Mouse (Mus musculus) spleen, postnatal 14 days (tissue): ENCODE measurements around the gene Phf5a.
A peak's percentile ranks its signal among the peaks of the same experiment; 100 is the strongest.

Source experiments
- DNase-seq, 2 experiments: peaks; one replicate each; pipeline ENCODE4 v3.0.0; 2021 to 2022; ENCODE audit warnings: low spot score in 2 of 2

Phf5a gene

GRCm38 (mm10) chr15:81848301-81848700, 23.4 kb downstream of the Phf5a start:
- DNase-seq, result peak in 1 of 2 experiments; percentile 57

GRCm38 (mm10) chr15:81847861-81848260, 23.9 kb downstream of the Phf5a start:
- no peak for DNase-seq

GRCm38 (mm10) chr15:81847161-81847560, 24.6 kb downstream of the Phf5a start:
- DNase-seq, result no peak

- no peak for DNase-seq
These were observed 25.0 kb downstream of the Phf5a start for GRCm38 (mm10) chr15:81846755-81847154.

- DNase-seq, result no peak
These were observed 26.0 kb downstream of the Phf5a start for GRCm38 (mm10) chr15:81845724-81846123.

GRCm38 (mm10) chr15:81845033-81845625, 26.6 kb downstream of the Phf5a start:
- DNase-seq, result no peak

GRCm38 (mm10) chr15:81842275-81842674, 29.4 kb downstream of the Phf5a start:
- DNase-seq, result no peak

GRCm38 (mm10) chr15:81840306-81840705, 31.4 kb downstream of the Phf5a start:
- DNase-seq, result no peak

GRCm38 (mm10) chr15:81839634-81840033, 32.1 kb downstream of the Phf5a start:
- no peak for DNase-seq

GRCm38 (mm10) chr15:81838554-81839235, 33.0 kb downstream of the Phf5a start:
- no peak for DNase-seq

- no peak for DNase-seq
These were observed 34.5 kb downstream of the Phf5a start for GRCm38 (mm10) chr15:81836966-81837920.

- DNase-seq, result peak in 1 of 2 experiments; percentile 13
These were observed 35.4 kb downstream of the Phf5a start for GRCm38 (mm10) chr15:81836124-81836821.

GRCm38 (mm10) chr15:81835007-81835880, 36.5 kb downstream of the Phf5a start:
- no peak for DNase-seq

- DNase-seq, result no peak
These were observed 37.4 kb downstream of the Phf5a start for GRCm38 (mm10) chr15:81834171-81834841.

GRCm38 (mm10) chr15:81833481-81833880, 38.2 kb downstream of the Phf5a start:
- DNase-seq, result no peak

GRCm38 (mm10) chr15:81832219-81832618, 39.5 kb downstream of the Phf5a start:
- DNase-seq, result no peak

GRCm38 (mm10) chr15:81831136-81831825, 40.4 kb downstream of the Phf5a start:
- peak; percentile 77 to 86 for DNase-seq

GRCm38 (mm10) chr15:81830530-81830929, 41.2 kb downstream of the Phf5a start:
- no peak for DNase-seq

GRCm38 (mm10) chr15:81829208-81829580, 42.5 kb downstream of the Phf5a start:
- DNase-seq, result no peak
